Mouse (Mus musculus): ENCODE data around the gene Als2cl.

The Als2cl gene

GRCm38 (mm10) chr9:110880772-110881171 lies 1.1 kb downstream of the Als2cl start:
- no peak for DNase-seq (ENCODE audit: low read depth)

- no peak for DNase-seq (ENCODE audit: low read depth)
These were observed 2.3 kb downstream of the Als2cl start for GRCm38 (mm10) chr9:110881953-110882352.

GRCm38 (mm10) chr9:110887388-110888303 lies 8.0 kb downstream of the Als2cl start:
- peak; percentile 45 for DNase-seq (ENCODE audit: low read depth)

- no peak for DNase-seq (ENCODE audit: low read depth)
These were observed 9.3 kb downstream of the Als2cl start for GRCm38 (mm10) chr9:110888935-110889334.

GRCm38 (mm10) chr9:110890026-110890783 lies 10.5 kb downstream of the Als2cl start:
- peak; percentile 53 for DNase-seq (ENCODE audit: low read depth)

- peak; percentile 36 for DNase-seq (ENCODE audit: low read depth)
These were observed 11.6 kb downstream of the Als2cl start for GRCm38 (mm10) chr9:110891077-110891828.

- no peak for DNase-seq (ENCODE audit: low read depth)
These were observed 12.9 kb downstream of the Als2cl start for GRCm38 (mm10) chr9:110892552-110892951.

- DNase-seq (ENCODE audit: low read depth), result no peak
These were observed 13.8 kb downstream of the Als2cl start for GRCm38 (mm10) chr9:110893429-110893828.

- no peak for DNase-seq (ENCODE audit: low read depth)
These were observed 15.8 kb downstream of the Als2cl start for GRCm38 (mm10) chr9:110895507-110895906.

- no peak for DNase-seq (ENCODE audit: low read depth)
These were observed 16.3 kb downstream of the Als2cl start for GRCm38 (mm10) chr9:110895994-110896393.

- peak; percentile 23 for DNase-seq (ENCODE audit: low read depth)
These were observed 16.9 kb downstream of the Als2cl start for GRCm38 (mm10) chr9:110896595-110896994.

GRCm38 (mm10) chr9:110899451-110900008 lies 19.9 kb downstream of the Als2cl start:
- no peak for DNase-seq (ENCODE audit: low read depth)

GRCm38 (mm10) chr9:110901204-110901603 lies 21.5 kb downstream of the Als2cl start:
- no peak for DNase-seq (ENCODE audit: low read depth)

- no peak for DNase-seq (ENCODE audit: low read depth)
These were observed 22.6 kb downstream of the Als2cl start for GRCm38 (mm10) chr9:110902271-110902670.

- no peak for DNase-seq (ENCODE audit: low read depth)
These were observed 27.6 kb downstream of the Als2cl start for GRCm38 (mm10) chr9:110907201-110907837.

GRCm38 (mm10) chr9:110907838-110908630 lies 28.4 kb downstream of the Als2cl start:
- no peak for DNase-seq (ENCODE audit: low read depth)

- DNase-seq (ENCODE audit: low read depth), result no peak
These were observed 29.0 kb downstream of the Als2cl start for GRCm38 (mm10) chr9:110908631-110909016.

- DNase-seq (ENCODE audit: low read depth), result no peak
These were observed 29.8 kb downstream of the Als2cl start for GRCm38 (mm10) chr9:110909371-110909967.

GRCm38 (mm10) chr9:110914631-110915236 lies 35.1 kb downstream of the Als2cl start:
- no peak for DNase-seq (ENCODE audit: low read depth)

GRCm38 (mm10) chr9:110915466-110915865 lies 35.8 kb downstream of the Als2cl start:
- DNase-seq (ENCODE audit: low read depth), result peak; percentile 8
